Comparison of ENCODE assay signal across 17 mouse cellular contexts in the genomic region with DNA sequence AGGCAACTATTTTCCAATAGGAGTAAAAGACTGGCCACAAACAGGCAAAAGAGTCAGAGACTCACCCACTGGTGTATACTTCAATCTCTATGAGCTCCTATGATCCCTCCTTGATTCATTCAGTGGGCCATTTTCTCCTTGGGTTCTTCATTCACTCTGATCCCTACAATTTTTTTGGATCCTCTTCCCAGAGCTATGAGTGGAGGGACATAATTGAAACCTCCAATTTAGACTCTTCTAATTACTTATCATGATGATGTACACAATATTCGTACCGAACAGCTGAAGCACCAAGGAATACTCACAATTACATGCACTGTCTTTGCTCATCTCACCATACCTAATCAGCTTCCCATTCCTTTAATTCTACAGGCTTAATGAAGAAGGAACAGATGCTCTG.
DNase-seq lines count a peak whose midpoint lies in the region; ATAC-seq and TF ChIP-seq lines count a peak whose summit lies in the region.
"Had no signal": no experiment of that assay in that cellular context is flagged by ENCODE, and none has a peak within 500 bp of the region (broad histone marks: within the 10 kb centered on the region; RNA-seq: fewer than 3 reads in every experiment).

No protein-coding gene starts in this region.

- DNase-seq in brain, embryonic 14.5 days (ENCODE audit: low read depth) = peak; percentile 1
- DNase-seq in retina, postnatal 1 day = peak; percentile 92
- no peak for DNase-seq in left cerebral cortex, adult 9 months (ENCODE audit: low spot score in 2 of 2)
- DNase-seq in cerebellum, postnatal 4 days (ENCODE audit: low spot score in 2 of 2) = no peak
- DNase-seq: adrenal gland, adult 8-10 months; adrenal gland, postnatal 25 days; cerebellum, adult 11-12 months; cerebellum, adult 2 months; cerebellum, adult 9-10 months; cerebellum, postnatal 10 days; cerebellum, postnatal 25 days; embryo, embryonic 11 days had no signal

- no peak for TF ChIP-seq CTCF in brain, embryonic 14.5 days (IDR thresholded peaks at IDR 0.05; ENCODE audit: borderline replicate concordance, extremely low read depth, insufficient read depth, insufficient read length)

- no peak for ATAC-seq in megakaryocyte-erythroid progenitor cell, adult 5-6 weeks (replicated peaks; ENCODE audit: low FRiP score, low TSS enrichment, poor library complexity, severe bottlenecking)
- ATAC-seq: activated CD4-positive, CD25-positive, alpha-beta regulatory T cell, adult 4 months; forebrain, embryonic 14.5 days; forebrain, embryonic 16.5 days; Patski had no signal

- TF ChIP-seq POLR2A in brain, embryonic 14.5 days (IDR thresholded peaks at IDR 0.05; ENCODE audit: borderline replicate concordance, extremely low read depth, insufficient read depth, insufficient read length, poor library complexity, severe bottlenecking) = no peak

Comparison
In these comparisons a context has a peak if more than half of its experiments do, and no peak if none do; other contexts are left out.
1. DNase-seq: peak in brain, embryonic 14.5 days (single experiment) and retina, postnatal 1 day (single experiment); none in left cerebral cortex, adult 9 months (0 of 2) and cerebellum, postnatal 4 days (0 of 2).